Mouse (Mus musculus) layer of hippocampus, adult 2 months (tissue): ENCODE measurements at regions not wholly inside any gene's neighbourhood (a gene's known extent, or its start where the extent isn't known, plus 50 kb on each side); places are given as distances from the start of the nearest gene placed in this dataset.

Experiments used
- DNase-seq, 2 experiments: peaks; one replicate each; pipeline ENCODE4 v3.0.0; 2022; ENCODE audit warnings: low spot score in 2 of 2
- H3K27ac ChIP-seq: fragments of 200-600 bp; 2 replicates; pipeline ENCODE4 v1.8.1; 2022
- H3K4me3 ChIP-seq: fragments of 200-600 bp; 2 replicates; pipeline ENCODE4 v1.8.1; 2022; ENCODE audit warnings: mild to moderate bottlenecking
- CTCF ChIP-seq: fragments of 200-600 bp; conservative IDR thresholded peaks from 2 replicates; pipeline ENCODE4 v1.8.1; 2022; ENCODE audit warnings: antibody characterized with exemption, mild to moderate bottlenecking, moderate library complexity

DNA sequence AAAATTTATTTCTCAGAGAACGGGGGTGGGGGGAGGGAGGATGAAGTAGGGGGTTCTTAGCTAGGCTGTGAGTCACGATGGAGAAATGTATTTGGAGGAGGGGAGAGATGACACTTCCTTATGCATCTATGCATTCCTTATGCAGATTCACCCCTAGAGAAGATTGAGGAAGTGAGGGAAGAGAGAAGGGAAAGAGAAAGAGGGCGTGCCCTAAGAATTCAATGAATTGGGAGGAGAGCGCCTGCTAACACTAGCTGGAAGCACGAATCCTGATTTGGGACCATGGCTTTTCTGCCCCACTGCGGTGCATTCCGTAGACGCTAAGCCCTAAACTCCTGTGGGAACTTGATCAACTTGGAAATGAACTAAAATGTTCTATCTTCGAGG is 56.1 kb downstream of the Foxi3 start:
- no peak for DNase-seq
- no peak overlapping the region for H3K27ac ChIP-seq

DNA sequence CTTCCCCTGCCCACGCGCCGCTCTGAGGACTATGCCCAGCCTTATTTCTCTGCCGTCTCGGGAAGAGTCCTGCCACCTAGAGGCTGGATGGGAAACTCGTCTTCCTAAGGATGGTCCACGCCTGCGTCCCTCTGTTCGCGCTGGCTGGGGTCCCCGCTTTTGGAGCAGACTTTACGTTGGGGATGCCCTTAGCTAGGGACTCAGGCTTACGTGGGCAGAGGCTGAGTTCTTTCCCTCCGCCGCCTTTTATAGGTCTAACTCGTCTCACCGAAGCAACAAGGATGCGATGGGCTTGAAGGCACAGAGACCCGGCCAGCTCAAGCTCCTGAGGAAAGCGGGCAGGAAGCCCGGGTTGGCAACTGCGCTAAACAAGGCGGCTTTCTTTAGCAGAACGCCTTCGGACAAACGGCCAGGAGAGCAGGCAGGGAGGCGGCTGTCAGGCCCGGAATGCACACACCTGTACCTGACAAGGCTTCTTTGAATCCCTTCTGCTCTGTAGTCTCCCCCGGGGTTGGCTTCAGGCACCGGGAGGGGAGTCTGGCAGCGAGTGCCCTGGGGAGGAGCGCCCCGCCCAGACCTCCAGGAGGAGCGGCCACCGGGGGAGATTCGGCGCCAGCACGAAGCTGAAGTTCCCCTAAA is 56.6 kb downstream of the Foxi3 start:
- peak; percentile 19 to 50 for DNase-seq
- peak; percentile 81 for TF ChIP-seq CTCF
- Histone ChIP-seq H3K4me3 (peak overlapping the region; percentile 46), H3K27ac (no peak overlapping the region)

More for the DNA sequence above, 56.1 kb downstream of the Foxi3 start:
- peak overlapping the region; percentile 46 for H3K4me3 ChIP-seq
- TF ChIP-seq CTCF: no peak

DNA sequence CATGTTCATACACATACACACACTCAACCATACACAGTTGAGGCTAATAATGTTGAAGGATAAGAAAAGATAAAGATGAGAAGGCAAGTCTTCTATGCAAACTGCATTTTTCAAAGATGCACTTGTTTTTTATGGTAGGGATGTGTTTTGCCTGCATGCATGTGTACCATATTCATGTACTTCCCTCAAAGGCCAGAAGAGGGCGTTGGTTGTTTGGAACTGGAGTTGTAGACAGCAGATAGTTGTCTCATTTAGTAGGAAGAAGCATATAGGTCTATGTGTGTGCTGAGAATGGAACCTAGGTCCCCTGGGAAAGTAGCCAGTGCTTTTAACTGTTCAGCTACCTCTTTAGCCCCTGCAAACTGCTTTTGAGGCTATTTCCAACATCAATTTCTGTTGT is 60.1 kb downstream of the Foxi3 start:
- H3K4me3 ChIP-seq: no peak overlapping the region
- peak; percentile 44 for TF ChIP-seq CTCF
- DNase-seq: no peak
- H3K27ac ChIP-seq: no peak overlapping the region

DNA sequence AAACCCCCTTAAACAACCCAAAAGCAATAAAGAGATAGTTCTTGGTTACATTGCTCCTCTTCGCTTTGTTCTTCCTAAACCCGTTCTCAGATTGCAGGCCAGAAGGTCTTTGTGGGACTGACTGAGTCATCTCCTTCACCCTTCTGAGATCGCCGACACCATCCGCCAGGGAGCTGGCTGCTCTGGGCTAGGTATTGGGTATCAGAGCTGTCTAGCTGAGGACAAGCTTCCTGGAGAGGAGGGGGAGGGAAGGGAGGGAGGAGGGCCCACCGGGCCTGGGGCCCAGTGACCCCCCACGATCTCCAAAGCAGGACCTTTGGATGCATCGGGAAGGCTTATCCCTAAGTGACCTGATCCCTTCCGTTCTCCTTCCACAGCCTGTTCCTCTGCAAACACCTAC is 65.0 kb downstream of the Foxi3 start:
- TF ChIP-seq CTCF: no peak
- no peak overlapping the region for H3K4me3 ChIP-seq
- no peak overlapping the region for H3K27ac ChIP-seq
- DNase-seq: no peak

DNA sequence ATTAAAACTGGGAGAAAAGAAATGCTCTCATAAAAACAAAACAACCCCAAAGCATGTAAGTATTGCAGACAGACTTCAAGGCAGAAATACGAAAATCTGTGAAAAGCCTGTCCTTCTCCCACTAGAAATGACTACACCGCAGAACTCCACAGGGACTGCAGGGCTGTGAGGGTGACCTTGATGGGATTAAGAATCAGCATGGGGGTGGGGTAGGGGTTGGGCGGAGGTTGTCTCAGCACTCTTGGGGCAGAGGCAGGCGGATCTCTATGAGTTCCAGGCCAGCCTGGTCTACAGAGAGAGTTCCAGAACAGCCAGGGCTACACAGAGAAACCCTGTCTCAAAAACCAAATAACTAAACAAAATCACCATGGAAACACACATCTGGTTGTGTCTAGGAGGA is 69.1 kb downstream of the Foxi3 start:
- no peak overlapping the region for H3K4me3 ChIP-seq
- TF ChIP-seq CTCF: no peak
- H3K27ac ChIP-seq: no peak overlapping the region
- DNase-seq: no peak

DNA sequence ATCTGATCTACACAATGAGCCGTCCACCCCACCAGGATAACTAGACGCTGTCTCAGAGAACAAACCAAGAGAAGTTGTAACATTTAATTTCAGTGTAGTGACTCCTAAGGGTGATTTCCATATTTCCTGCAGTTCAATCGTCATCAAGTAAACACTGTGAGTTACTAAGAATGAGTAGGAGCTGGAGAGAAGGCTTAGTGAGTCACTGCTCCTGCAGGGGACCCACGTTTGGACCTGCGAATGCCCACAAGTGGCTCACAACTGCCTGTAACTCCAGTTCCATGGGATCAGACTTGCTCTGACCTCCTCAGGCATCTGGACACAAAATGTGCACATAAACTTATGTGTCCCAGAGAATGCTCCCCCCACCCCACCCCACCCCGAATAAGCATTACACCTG is 73.3 kb downstream of the Foxi3 start:
- no peak overlapping the region for H3K4me3 ChIP-seq
- H3K27ac ChIP-seq: no peak overlapping the region
- TF ChIP-seq CTCF: no peak
- no peak for DNase-seq

GRCm38 (mm10) chr6:71030541-71030940 is 74.2 kb downstream of the Foxi3 start:
- peak in 1 of 2 experiments; percentile 37 for DNase-seq
- Histone ChIP-seq H3K27ac (no peak overlapping the region), H3K4me3 (no peak overlapping the region)
- peak; percentile 81 for TF ChIP-seq CTCF

DNA sequence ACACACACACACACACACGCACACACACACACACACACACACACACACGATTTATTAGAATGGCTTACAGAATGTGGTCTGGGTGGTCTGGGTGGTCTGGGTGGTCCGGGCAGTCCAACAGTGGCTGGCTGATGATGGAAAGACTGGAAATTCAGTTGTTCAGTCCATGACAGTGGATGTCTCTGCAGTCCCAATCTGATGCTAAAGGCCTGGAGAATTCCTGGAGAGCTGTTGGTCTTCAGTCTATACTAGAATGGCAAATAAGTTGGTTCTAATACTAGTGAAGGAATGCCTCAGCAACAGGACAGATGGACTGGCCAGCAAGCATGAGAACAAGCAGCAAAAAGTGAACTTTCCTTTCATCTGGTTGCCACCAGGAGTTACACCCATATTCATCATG is 87.9 kb downstream of the Foxi3 start:
- no peak for TF ChIP-seq CTCF
- H3K27ac ChIP-seq: no peak overlapping the region
- no peak overlapping the region for H3K4me3 ChIP-seq
- no peak for DNase-seq

DNA sequence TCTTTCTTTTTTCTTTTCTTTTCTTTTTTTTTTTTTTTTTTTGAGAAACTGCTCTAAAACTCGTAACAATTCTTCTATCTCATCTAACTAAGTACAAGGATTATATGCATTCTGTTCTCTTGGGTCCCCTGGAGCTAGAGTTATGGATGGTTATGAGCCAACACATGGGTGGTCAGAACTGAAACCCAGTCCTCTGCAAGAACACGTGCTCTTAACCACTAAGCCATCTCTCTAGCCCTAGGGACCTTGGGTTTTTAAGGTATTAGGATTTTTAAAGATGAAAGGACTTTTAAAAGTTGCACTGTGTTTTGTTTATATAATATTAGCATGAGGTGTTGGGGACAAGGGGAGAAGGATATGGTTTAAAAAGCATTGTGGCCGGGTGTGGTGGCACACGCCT is 88.9 kb downstream of the Foxi3 start:
- Histone ChIP-seq H3K27ac (no peak overlapping the region), H3K4me3 (no peak overlapping the region)
- DNase-seq: no peak
- no peak for TF ChIP-seq CTCF

GRCm38 (mm10) chr6:71048199-71049094 is 92.1 kb downstream of the Foxi3 start:
- Histone ChIP-seq H3K27ac (no peak overlapping the region), H3K4me3 (peak overlapping the region; percentile 52)
- no peak for DNase-seq
- no peak for TF ChIP-seq CTCF

GRCm38 (mm10) chr6:71050248-71050647 is 93.9 kb downstream of the Foxi3 start:
- Histone ChIP-seq H3K27ac (no peak overlapping the region), H3K4me3 (no peak overlapping the region)
- DNase-seq: no peak
- no peak for TF ChIP-seq CTCF

- no peak for TF ChIP-seq CTCF
- no peak for DNase-seq
- Histone ChIP-seq H3K4me3 (no peak overlapping the region), H3K27ac (no peak overlapping the region)
Observed at GRCm38 (mm10) chr6:71050754-71051213, 93.5 kb downstream of the Thnsl2 start.

DNA sequence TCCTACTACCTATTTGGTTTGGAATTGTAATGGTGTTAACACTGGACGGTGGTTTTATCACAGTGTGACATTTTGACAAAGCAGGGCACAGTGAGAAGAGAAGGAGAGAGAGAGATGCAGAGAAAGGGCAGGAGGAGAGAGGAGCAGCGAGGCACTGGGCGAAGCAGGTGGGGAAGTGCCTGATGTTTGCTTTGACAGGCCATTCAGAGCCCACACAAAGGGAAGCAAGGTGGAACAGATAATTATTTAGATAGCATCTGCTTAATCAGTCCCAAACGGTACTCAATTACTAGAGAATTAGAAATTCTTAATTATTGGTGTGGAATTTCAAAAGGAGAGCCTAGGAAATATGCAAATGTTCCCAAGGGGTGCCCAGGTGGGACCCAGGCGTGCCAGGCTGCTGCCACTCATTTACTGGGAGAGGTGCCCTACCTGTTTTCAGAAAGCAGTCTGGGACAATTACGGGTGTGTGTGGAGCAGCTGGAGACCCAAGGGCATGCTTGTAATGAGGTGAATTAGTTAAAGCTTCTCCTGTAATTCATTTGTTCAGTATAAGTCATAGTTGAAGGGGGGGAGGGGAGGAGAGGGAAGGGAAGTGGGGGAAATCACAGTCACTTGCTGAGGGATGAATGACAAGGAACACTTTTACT is 86.9 kb downstream of the Thnsl2 start:
- TF ChIP-seq CTCF: no peak
- no peak for DNase-seq
- Histone ChIP-seq H3K27ac (no peak overlapping the region), H3K4me3 (no peak overlapping the region)
